Mouse (Mus musculus) kidney, postnatal 36 days (tissue): Measurements from ENCODE around the gene Tmem147.
"Not testable (repeated sequence)": the region's sequence is repeated elsewhere in the genome, so short reads cannot be mapped to it uniquely, and the experiment has no call there.

Source experiments
- DNase-seq, 2 experiments: peaks; one replicate each; pipeline ENCODE4 v3.0.0; 2021 to 2022; ENCODE audit warnings: mixed read lengths in 2 of 2

Tmem147 gene

DNA sequence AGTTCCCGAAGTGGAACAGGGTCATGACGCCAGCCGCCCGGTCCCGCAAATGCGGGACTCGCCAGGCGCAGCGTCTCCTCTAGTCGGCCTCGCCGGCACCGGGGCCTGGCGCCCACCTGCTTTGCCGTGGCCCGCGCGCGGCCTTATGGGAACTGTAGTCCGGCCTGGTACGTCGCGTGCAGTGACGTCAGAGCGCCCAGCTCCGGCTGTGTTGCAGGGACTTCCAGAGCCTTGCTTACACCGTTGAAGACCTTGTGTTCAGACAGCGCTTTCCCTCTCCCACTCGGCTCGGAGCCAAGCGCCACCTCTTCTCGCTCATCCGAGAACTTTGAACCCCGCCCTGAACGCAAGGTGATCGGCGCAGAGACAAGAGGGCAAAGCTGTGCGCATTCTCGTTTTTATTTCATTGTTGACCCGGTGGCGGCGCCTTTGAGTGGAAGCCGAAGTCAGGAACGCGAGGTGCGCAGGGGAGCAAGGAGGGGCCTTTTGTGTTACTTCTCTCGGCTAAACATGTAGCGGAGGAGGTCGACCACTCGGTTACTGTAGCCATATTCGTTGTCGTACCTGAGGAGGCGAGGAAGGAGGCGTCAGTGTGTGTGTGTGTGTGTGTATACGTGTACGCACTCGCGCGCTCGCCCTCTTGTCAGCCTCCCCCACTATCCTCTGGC lies at the start of gene Tmem147:
Tmem147 (minus strand) TSS at position 145 of the 668 bp plus-strand sequence.
- DNase-seq, result peak; percentile 98 to 99

DNA sequence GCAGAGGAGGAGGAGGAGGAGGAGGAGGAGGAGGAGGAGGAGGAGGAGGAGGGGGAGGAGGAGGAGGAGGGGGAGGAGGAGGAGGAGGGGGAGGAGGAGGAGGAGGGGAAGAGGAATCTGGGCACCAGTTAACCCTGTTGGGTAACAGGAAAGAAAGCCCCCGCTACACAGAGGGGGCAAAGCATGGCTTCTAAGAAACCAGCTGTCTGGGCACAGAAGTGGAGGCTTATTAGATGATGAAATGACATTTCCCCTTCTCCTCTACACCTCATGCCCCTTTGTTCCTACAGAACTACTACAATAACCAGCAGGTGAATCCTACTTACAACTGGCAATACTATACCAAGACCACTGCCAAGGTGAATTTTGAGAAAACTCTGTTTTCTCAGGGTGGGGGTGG lies 48.6 kb upstream of the Tmem147 start:
- DNase-seq, result no peak

DNA sequence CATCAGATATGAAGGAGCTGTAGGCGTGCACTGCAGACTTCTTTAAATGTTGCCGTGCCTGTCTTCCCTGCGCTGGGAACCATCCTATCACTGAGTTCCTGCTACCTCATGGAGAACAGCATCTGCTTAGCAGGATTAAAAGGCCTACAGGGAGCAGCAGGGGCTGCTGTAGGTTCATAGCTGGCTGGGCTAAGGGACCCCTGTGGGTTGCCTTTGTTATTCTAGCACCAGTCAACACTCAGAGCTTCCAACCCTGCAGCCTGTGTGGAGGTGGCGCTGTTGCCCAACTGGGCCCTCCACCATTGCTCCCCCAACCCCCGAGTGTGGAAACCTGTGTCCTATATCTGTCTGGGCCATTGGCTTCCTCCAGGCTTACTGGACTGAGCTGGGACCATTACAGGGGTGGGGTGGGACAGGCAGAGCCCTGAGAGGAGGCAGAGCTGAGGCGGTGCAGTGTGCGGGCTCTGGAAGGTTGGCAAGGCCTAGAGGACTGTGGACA lies 47.8 kb upstream of the Tmem147 start:
- DNase-seq, result no peak

DNA sequence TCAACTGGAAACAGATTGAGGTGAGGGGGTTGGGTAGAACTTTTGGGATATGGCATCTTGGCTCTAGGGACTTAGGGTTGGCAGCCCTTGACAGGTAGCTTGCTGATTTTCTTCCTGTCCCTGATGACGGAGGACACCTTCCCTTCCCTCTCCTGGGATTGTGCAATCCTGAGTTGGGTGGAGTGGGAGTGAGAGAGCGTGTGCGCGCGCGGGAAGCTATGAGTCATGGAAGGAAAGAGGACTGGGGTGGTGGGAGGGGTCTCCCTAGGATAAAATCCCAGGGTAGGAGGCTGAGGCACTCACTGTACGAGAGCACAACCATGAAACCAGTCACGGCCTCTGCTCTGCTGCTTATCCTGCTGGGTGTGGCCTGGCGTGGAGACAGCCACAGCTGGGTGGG lies 46.8 kb upstream of the Tmem147 start:
- DNase-seq, result no peak

DNA sequence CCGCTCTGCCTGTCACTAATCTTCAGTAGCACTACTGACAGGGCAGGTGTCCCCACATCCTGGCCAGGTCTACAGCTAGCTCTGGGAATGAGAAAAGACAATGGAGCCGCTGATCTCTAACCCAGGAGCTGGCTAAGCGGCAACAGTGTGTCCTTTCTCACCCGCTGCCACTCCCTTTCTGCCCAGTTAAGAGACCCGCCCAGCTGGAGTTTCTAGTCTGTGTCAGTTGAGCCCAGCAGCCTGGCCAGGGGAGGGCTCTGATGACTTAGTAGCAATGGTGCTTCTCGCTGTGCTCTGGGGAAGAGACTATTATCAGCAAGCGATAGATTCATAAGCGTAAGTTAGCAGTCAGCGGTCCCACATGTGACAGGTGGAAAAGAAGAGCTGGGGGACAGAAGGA lies 39.9 kb upstream of the Tmem147 start:
- DNase-seq, result no peak

DNA sequence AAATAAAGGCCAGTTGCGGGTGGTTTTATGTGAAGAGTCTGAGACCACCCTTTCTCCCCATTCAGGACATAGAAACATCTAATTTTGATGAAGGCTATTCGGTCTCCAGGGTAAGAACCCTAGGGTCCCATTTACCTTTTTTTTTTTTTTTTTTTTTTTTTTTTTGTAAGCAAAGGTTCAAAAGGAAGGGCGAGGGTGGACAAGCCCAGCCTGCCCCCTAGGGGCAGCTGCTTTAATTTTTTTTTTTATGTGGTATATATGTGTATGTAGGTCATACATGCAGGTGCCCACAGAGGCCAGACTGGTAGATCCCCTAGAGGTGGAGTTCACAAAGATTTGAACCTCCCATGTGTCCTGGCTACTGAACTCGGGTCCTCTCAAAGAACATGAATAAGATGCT lies 37.1 kb upstream of the Tmem147 start:
- no peak for DNase-seq

DNA sequence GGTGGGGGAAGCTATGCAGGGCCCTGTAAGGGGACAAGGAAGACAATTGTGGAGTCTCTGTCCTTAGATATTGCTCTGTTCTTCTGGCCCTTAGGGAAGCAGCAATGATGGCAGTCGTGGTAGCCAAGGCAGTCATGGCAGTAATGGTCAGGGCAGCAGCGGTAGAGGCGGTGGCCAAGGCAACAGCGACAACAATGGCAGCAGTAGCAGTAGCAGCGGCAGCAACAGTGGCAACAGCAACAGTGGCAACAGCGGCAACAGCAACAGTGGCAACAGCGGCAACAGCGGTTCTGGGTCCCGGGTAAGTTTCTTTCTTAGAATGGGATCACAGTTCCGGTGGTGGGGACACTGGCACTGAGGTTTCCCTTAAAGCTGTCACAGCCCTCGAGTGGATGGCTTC lies 35.8 kb upstream of the Tmem147 start:
- no peak for DNase-seq

DNA sequence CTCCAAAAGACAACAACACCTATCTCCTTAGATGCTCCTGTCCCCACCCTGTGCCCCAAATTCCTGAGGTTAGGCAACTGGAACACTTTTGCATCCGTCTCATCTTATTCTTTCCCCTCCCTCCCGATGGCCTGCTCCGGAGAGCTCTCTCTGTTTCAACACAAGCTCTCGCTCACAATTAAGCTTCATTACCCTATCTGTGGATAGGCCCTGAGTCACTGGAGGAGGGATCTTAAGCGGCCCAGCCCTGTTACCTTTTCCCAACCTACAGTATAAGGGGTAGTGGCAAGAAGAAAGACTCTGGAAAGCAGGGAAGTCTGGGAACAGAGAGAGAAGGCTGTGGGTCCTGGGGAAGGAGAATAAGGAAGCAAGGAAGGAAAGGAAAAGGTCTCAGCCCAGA lies 34.1 kb upstream of the Tmem147 start, which contains the start of gene Dmkn:
Dmkn (plus strand) TSS at position 301 of the 400 bp plus-strand sequence.
- DNase-seq, result no peak

DNA sequence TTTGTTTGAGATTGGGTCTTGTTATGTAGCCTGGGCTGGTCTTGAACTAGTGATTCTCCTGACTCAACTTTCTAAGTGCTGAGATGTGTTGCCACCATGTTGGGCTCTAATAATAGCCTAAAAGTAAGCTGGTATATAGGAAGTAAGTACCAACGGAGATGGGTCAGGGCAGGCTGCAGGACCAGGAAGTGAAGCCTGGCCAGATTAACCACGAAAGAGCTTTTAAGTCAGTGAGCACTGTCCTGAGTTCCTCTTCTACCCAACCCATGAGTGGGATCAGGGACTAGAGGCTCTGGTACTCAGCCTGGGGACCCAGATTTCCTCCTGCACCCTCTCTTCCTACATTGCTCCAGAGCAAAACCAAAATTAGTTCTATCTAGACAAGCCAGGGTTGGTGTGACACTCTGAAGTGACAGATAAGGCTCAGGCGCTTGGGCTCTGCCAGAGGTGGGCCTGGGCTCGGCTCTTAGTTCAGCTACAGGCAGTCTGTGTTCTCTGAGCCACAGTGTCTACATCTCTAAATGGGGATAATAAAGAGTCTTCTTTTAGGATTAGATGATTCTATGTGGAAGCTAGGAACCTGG lies 32.5 kb upstream of the Tmem147 start:
- no peak for DNase-seq

DNA sequence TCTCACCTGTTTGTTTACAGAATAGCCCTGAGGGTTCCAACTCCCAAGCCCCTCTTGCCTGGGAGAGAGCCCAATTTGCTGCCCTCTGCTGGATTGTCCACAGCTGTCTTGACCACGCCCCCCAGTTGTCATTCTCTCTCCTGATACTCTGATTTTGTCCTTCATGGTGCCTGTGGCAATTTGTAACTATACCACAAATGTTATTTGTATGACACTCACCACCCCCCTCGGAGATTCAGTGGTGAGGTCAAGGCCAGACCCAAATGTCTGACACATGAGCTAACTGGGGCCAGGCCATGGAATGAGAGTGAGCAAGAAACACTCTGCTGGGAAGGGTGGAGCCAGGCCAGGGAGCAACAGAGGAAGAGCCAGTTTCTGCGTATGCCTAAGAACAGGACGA lies 29.5 kb upstream of the Tmem147 start:
- DNase-seq, result peak; percentile 36 to 68

DNA sequence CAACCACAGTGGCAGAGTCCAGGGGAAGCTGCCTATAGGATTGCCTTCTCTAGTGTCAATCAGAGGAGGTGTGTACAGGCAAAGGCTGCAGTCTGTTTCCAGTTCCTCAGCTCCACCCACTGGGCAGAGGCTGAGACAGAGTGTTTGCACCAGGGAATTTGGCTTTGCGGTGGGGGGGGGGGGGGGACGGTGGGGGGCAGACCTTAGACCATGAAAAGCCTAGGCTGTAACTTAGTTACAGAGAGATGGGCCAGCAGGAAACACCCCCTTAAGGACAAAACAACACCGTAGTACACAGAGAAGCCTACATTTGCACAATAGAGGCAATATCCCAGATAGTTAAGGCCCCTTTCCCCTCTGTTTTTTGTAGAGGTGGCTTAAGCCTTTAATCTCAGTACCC lies 27.7 kb upstream of the Tmem147 start:
- DNase-seq, result no peak

DNA sequence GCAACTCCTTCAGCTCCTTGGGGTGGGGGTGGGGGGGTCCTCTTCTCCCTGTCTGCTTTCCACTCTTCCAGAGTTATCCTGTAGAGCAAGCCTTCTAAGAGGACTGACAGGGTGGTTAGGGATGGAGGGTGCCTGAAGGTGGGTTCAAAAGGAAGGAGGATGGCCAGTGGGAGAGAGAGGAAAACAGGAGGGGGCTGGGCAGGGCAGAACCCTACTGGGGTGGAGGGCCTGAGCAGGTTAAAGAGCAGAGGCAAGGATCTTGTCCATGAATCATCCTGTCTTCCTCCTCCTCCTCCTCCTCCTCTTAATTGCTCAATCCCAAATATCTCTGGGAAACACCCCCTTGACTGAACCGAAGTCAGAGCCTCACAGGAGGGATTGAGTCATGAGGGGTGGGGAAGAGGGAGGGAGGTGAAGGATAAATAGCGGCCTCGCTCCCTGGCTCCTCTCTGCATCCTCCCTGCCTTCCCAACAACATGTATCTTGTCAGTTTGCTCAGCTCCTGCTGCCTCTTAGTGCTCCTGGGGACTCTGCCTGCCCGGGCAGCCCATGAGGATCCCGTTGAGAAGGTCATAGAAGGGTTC lies 21.8 kb upstream of the Tmem147 start, which contains the start of gene Sbsn:
Sbsn (plus strand) TSS at position 386 of the 584 bp plus-strand sequence.
- DNase-seq, result no peak

DNA sequence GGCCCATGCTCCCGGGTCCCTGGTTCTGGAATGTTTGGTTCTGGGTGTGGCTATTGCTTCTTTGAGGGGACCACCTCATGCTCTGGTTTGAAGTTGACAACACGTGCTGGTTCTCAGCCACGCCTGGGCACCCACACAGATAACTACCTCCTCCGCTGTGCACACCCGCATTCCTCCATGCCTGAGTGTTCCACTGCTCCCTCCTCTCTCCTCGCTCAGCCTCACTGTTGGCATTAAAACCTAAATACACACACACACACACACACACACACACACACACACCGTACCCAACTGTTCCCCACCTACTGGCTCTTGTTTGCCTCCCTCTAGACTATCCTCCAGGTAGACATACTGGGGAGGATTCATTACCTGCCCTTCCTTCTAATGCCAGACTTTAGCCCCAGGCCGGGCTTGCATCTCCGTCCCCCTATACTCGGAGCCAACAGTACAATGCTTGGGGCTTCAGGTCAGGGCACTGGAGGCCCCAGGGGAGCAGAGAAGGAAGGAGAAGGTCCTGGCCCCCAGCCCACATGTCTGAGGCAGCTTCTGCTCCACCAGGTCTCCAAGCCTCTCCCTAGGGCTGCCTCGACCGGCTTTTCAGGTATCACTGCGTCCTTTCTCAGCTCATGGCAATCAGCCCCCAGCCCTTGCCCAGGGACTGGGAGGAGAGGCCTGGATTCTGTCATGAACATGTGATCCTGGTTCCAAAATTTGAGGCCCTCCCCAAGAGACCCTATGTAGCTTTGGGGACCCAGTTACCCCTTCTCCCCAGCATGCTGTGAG lies 20.7 kb upstream of the Tmem147 start:
- DNase-seq, result no peak

DNA sequence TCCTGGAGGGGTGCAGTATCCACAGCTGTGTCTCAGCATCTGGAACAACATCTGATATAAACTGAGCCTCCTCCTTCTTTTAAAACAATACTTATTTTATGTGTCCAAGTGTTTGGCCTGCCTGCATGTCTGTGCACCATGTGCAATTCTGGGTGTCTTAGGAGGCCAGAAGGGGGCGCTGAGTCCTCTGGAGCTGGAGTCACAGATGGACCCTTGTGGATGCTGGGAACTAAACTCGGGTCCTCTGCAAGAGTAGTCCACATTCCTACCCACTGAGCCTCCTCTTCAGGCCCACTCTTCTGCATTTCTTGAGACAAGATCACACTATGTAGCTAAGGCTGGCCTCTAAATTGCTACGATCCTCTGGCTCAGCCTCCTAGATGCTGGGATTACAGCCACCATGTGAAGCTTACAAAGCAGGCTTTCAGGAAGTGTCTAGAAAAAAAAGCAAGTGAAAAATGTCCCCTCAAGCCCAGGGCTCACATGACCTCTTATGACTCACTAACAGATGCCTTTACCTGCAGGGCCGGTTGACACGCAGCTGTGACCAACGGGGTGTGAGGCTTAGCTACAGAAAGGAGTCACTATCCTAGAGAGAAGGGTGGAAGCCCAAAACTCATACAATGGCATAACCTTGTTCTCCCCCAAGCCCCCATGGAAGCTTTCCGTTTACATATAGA lies 18.3 kb upstream of the Tmem147 start:
- no peak for DNase-seq

DNA sequence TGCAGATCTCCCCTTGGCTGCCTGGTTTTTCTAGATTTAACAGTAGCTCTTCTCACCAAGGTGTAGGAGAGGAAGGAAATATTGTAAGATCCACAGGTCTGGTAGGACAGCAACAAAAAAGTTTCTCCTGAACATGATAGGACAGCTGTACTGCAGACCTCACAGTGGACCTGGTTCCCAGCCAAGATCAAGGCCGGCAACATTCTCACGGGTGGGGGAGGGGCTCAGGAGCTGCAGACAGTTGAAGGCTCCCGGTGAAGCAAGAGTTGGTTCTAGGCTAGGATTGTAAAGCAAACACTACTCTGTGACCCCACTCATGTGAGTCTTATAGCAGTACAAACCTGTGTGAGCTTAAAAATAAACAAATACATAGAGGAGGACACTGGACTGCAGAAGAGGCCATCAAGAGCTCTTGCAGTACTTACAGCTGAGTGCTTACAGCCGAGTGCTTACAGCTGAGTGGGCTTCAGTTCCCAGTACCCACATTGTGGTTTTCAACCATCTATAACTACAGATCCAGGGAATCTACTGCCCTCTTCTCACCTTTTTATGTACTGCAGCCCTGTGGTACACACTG lies 14.8 kb upstream of the Tmem147 start:
- peak; percentile 41 to 62 for DNase-seq

DNA sequence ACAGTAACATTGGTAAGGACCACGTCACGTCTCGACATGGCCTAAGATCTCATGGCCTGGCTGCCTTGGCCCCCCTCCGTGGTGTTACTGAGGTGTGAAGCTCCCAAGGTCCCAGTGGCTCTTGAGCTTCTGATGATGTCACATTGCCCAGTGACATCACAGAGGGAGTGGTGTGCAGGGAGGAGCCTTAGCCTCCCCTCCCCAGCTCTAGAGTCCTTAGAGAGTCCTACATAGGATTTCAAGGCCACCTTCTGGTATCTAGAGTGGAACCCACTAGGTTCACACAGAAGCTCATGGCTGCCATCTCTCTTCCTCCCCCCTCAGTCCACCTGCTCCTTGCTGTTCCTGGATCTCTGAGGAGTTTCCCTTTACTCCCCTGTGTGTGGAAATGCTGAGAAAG lies 14.3 kb upstream of the Tmem147 start, which contains the start of gene Gapdhs:
Gapdhs (minus strand) TSS at position 65 of the 400 bp plus-strand sequence.
- DNase-seq, result not testable (repeated sequence)

DNA sequence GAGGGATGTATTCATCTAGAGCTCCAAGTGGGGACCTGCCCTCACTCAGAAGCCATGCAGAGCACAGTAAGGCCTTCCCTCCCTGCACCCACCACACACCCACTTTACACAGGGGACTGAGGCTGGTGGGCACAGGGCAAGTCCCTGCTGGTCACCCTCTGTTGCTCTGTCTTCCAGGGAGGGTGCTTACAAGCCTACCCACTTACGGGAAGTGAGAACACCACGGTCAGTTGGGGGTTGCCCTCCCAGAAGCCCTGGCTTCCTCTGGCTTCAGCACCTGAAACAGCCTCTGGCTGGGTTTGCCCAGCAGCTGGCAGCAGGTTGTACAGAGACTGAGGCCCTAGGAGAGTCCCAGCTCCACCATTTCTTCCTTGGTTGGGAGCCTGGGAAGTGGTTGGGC lies 13.2 kb upstream of the Tmem147 start:
- not testable (repeated sequence) for DNase-seq

DNA sequence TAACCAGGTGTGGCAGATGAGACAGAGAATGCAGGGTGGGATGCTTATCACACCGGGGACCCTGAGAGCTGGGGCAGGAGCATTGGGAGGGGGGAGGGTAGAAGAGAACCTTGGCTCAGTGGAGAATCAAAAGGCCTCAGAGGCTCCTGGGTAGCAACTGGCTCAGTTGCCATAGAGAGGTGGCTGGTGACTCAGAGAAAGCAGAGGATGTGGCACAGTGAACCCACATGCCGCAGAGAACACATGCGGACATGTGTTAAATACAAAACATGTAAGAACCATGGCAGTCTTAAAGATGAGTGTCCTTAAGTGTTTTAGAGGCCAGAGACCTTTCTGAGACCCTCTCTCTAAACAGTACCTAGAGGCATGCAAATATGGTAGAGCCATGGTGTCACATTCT lies 6.9 kb upstream of the Tmem147 start:
- DNase-seq, result no peak

DNA sequence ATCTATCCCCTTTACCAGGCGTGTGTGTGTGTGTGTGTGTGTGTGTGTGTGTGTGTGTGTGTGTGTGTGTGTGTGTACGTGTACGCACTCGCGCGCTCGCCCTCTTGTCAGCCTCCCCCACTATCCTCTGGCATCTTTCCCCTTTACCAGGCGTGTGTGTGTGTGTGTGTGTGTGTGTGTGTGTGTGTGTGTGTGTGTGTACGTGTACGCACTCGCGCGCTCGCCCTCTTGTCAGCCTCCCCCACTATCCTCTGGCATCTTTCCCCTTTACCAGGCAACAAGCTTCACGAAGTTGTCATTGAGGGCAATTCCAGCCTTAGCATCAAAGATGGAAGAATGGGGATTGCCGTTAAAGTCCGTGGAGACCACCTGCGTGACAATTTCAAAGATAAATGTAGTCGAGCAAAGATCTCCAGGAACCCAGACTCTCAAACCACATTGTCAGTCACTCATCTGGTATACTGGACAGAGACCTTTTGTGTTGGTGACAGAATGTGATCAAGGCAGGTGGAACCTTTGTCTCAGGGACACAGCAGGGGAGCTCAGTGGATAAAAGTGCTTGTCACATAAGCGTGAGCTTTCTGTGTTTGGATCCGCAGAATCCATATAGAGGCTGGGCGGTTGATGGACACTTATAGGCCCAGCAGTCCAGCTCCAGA lies 853 bp upstream of the Tmem147 start:
- DNase-seq, result not testable (repeated sequence)

DNA sequence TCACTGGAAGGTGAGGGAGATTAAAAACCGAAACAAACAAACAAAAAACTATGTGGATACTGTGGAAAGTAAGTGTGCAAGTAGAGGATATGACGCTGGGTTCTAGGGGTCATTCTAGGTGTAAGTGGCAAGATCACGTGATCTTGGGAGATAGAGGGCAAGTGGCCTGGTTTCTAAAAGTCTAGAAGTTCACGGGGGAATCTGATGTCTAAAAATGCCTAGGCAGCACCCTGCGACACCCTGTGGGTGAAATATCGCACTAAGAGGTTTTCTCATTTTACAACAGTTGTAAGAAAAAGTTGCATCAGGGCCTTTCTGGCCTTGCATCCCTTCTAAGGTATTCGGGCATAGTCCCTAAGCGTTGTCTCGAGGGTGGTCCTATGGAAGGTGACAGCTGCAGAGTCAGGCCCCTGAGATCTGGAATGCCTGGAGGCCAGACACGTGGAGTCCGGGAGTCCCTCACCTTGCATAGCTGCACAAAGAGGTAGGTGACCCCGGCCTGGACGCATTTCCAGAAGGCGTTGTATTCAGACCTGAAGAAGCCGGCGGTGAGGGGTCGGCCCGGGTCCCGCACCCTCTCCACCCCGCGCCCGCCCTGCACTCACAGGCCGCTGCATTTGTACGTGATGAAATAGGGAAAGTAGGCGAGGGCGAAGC lies 473 bp downstream of the Tmem147 start:
- peak in 1 of 2 experiments; percentile 17 for DNase-seq

DNA sequence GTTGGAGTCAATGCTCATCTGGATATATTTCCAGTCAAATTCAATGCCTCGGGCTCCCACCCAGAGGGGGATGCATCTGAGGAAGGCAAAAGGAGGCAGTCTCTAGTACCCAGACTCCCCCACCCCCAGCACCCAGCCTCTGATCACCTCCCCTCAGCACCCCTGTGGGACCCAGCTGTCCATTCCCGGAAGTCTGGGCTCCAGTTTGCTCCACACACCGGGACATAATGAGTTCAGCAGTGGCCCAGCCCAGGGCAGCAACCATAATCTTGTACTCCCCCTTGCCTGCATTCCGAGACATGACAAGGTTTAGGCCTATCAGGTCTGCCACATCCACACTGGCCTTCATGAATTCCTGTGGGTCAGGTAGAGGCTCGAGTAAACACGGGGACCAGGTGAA lies 1.1 kb downstream of the Tmem147 start:
- no peak for DNase-seq
